Mouse (Mus musculus): ENCODE data around the gene Olfr401. TPM values are rescaled to one million over a fixed set of nuclear protein-coding genes. Genes with fewer than 3 reads are reported as not detected.

Gene Olfr401
- polyA plus RNA-seq (2012; rRNA removed; ENCODE audit: low replicate concordance): not detected in 2 replicates

GRCm38 (mm10) chr11:74113412-74113811, at the start of gene Olfr401:
Gene Olfr401, plus strand, starts transcription at chr11:74113712.

GRCm38 (mm10) chr11:74069655-74070054, 43.9 kb upstream of the Olfr401 start, which contains the start of gene Zfp616:
Gene Zfp616, plus strand, starts transcription at chr11:74069955.

DNA sequence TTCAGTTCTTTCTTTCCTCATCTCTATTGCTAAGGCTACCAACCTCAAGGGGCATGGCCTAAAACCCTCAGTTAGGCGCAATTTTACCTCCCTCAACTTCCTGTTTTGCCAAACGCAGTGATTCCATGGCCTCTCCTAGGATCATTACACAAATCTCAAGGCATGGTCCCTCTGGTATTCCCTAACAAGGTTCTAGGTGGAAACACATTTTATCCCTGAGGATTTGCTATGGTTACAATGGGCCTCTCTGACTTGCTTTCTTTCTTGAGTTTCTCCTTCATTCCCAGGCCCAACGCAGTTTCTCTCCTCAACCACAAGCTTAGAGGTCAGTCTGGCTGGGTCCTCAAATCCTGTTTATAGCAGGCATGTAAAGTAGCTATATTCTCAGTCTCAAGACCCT, 39.7 kb downstream of the Olfr401 start, which contains the start of gene Olfr402:
TSS of gene Olfr402 (plus strand) at position 301 of the 400 bp plus-strand sequence.

Other genes starting within 250 kb of the Olfr401 start
- not detected in 2 replicates for gene Olfr394, start 222.9 kb upstream of the Olfr401 start, polyA plus RNA-seq (2012; rRNA removed; ENCODE audit: low replicate concordance)
- gene Olfr395, start 204.4 kb upstream of the Olfr401 start, polyA plus RNA-seq (2012; rRNA removed; ENCODE audit: low replicate concordance): not detected in 2 replicates
- not detected in 2 replicates for gene Olfr23, start 177.0 kb upstream of the Olfr401 start, polyA plus RNA-seq (2012; rRNA removed; ENCODE audit: low replicate concordance)
- gene Olfr397, start 152.9 kb upstream of the Olfr401 start, polyA plus RNA-seq (2012; rRNA removed; ENCODE audit: low replicate concordance): not detected in 2 replicates
- not detected in 2 replicates for gene Olfr398, start 123.3 kb upstream of the Olfr401 start, polyA plus RNA-seq (2012; rRNA removed; ENCODE audit: low replicate concordance)
- not detected in 2 replicates for gene Olfr139, start 57.2 kb upstream of the Olfr401 start, polyA plus RNA-seq (2012; rRNA removed; ENCODE audit: low replicate concordance)
- not detected in 2 replicates for gene Olfr399, start 57.1 kb upstream of the Olfr401 start, polyA plus RNA-seq (2012; rRNA removed; ENCODE audit: low replicate concordance)
- not detected in 2 replicates for gene Zfp616, start 43.8 kb upstream of the Olfr401 start, polyA plus RNA-seq (2012; rRNA removed; ENCODE audit: low replicate concordance)
- not detected in 2 replicates for gene Olfr402, start 39.8 kb downstream of the Olfr401 start, polyA plus RNA-seq (2012; rRNA removed; ENCODE audit: low replicate concordance)
- gene Olfr403, start 72.5 kb downstream of the Olfr401 start, polyA plus RNA-seq (2012; rRNA removed; ENCODE audit: low replicate concordance): not detected in 2 replicates
- not detected in 2 replicates for gene Olfr43, start 97.7 kb downstream of the Olfr401 start, polyA plus RNA-seq (2012; rRNA removed; ENCODE audit: low replicate concordance)
- gene Olfr406, start 146.1 kb downstream of the Olfr401 start, polyA plus RNA-seq (2012; rRNA removed; ENCODE audit: low replicate concordance): not detected in 2 replicates
- gene Olfr59, start 170.0 kb downstream of the Olfr401 start, polyA plus RNA-seq (2012; rRNA removed; ENCODE audit: low replicate concordance): not detected in 2 replicates
- not detected in 2 replicates for gene Olfr410, start 224.3 kb downstream of the Olfr401 start, polyA plus RNA-seq (2012; rRNA removed; ENCODE audit: low replicate concordance)
- gene Olfr411, start 238.9 kb downstream of the Olfr401 start, polyA plus RNA-seq (2012; rRNA removed; ENCODE audit: low replicate concordance): not detected in 2 replicates
- gene Olfr412, start 248.4 kb downstream of the Olfr401 start, polyA plus RNA-seq (2012; rRNA removed; ENCODE audit: low replicate concordance): not detected in 2 replicates

Data from subcutaneous adipose tissue, adult 2 months (tissue).